Mouse (Mus musculus) lung, embryonic 14.5 days (tissue): ENCODE measurements around the gene Syce1l. TPM values are rescaled to one million over a fixed set of nuclear protein-coding genes. Genes with fewer than 3 reads are reported as not detected.

Experiments
- ATAC-seq: fragments of 200-750 bp; cut with Nextera tagmentation; 2 replicates; pipeline ENCODE4 v1.8.0; 2017; ENCODE audit warnings: mild to moderate bottlenecking, moderate TSS enrichment, moderate library complexity; ENCODE audit not compliant: insufficient read depth
- DNase-seq: peaks from one replicate; pipeline ENCODE4 v3.0.0-alpha.2; 2015
- H3K27ac ChIP-seq: fragments of 300-500 bp; sonication (generic); 2 replicates; pipeline ENCODE4 v1.5.1; 2014; ENCODE audit warnings: low read depth, mild to moderate bottlenecking, moderate library complexity
- H3K27me3 ChIP-seq: fragments of 300-500 bp; sonication (generic); 2 replicates; pipeline ENCODE4 v1.6.1; 2014; ENCODE audit warnings: low read length, control low read depth; ENCODE audit not compliant: insufficient read depth
- H3K36me3 ChIP-seq: fragments of 300-500 bp; sonication (generic); 2 replicates; pipeline ENCODE4 v1.6.1; 2014; ENCODE audit warnings: control low read depth; ENCODE audit not compliant: insufficient read depth
- H3K4me1 ChIP-seq: fragments of 300-500 bp; sonication (generic); 2 replicates; pipeline ENCODE4 v1.6.1; 2014; ENCODE audit warnings: antibody characterized with exemption, control low read depth; ENCODE audit not compliant: insufficient read depth
- H3K4me2 ChIP-seq: fragments of 300-500 bp; sonication (generic); 2 replicates; pipeline ENCODE4 v1.6.1; 2014; ENCODE audit warnings: mild to moderate bottlenecking
- H3K4me3 ChIP-seq: fragments of 300-500 bp; sonication (generic); 2 replicates; pipeline ENCODE4 v1.5.1; 2014; ENCODE audit warnings: low read depth, low read length
- H3K9ac ChIP-seq: fragments of 300-500 bp; sonication (generic); 2 replicates; pipeline ENCODE4 v1.6.1; 2014
- H3K9me3 ChIP-seq: fragments of 300-500 bp; sonication (generic); 2 replicates; pipeline ENCODE4 v1.6.1; 2016; ENCODE audit warnings: low read depth, low read length, control low read depth
- CTCF ChIP-seq: IDR thresholded peaks from 2 replicates; pipeline ENCODE4 v1.5.1; 2016; ENCODE audit warnings: antibody characterized with exemption, low read depth
- WGBS: fragments of 180-500 bp; shearing (Covaris S2); extraction: QIAGEN DNeasy Blood & Tissue Kit; methylation state at CpG from one replicate; pipeline ENCODE4 v1.1.7; 2014; 5-methylcytosine and 5-hydroxymethylcytosine counted together
- polyA plus RNA-seq: library from polyadenylated mRNA; unstranded; fragments of >200 nt; fragmentation: Nextera tagmentation; extraction: Ambion mirVana; gene quantifications from 2 replicates; pipeline ENCODE4 v1.2.1, GENCODE M21; 2014

Syce1l gene
- polyA plus RNA-seq, 1 experiment from 2014 or later: not detected

- Histone ChIP-seq H3K4me3 (no peak overlapping the region), H3K36me3 (peaks cover 32% of the 10 kb centered on the region), H3K27ac (no peak overlapping the region), H3K4me2 (no peak overlapping the region), H3K4me1 (no peaks in the 10 kb centered on the region), H3K9ac (no peak overlapping the region), H3K27me3 (no peaks in the 10 kb centered on the region), H3K9me3 (no peaks in the 10 kb centered on the region)
- 72% methylated on average over 8 of the region's 8 CpGs for WGBS
- no peak for DNase-seq
- no peak for TF ChIP-seq CTCF
- ATAC-seq: no peak
These were observed 2.7 kb upstream of the Syce1l start for GRCm38 (mm10) chr8:113640357-113640756.

- H3K4me2 ChIP-seq: no peak overlapping the region
- WGBS: 77% methylated on average over 8 of the region's 8 CpGs
- no peak overlapping the region for H3K4me3 ChIP-seq
- H3K36me3 ChIP-seq: peaks cover 28% of the 10 kb centered on the region
- no peak overlapping the region for H3K9ac ChIP-seq
- H3K9me3 ChIP-seq: no peaks in the 10 kb centered on the region
- no peak for TF ChIP-seq CTCF
- H3K27me3 ChIP-seq: no peaks in the 10 kb centered on the region
- H3K4me1 ChIP-seq: no peaks in the 10 kb centered on the region
- ATAC-seq (no peak), DNase-seq (peak; percentile 45)
- H3K27ac ChIP-seq: no peak overlapping the region
These were observed 632 bp downstream of the Syce1l start for GRCm38 (mm10) chr8:113643479-113644210.

GRCm38 (mm10) chr8:113645220-113645619, 2.2 kb downstream of the Syce1l start:
- no peak for ATAC-seq

DNA sequence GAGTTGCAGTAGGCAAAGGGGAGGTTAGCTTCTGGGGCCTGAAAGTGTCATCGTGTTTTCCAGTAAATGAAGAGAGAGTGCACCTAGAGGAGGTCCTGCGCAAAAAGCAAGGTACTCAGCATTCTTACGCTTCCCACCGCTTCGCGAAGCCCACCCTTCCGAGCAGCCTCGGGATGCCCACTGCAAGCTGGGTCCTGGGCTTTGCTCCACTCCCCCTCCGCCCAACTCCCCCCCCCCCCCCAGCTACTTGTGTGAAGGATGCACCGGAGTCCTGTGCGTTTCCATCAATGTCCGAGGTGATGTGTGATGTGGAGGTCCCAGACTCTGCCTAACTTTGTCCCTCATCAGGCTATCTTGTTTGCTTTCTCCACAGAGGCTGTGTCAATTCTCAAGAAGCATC, 9.4 kb downstream of the Syce1l start:
- Histone ChIP-seq H3K4me3 (no peak overlapping the region), H3K4me2 (no peak overlapping the region), H3K9me3 (no peaks in the 10 kb centered on the region), H3K4me1 (no peaks in the 10 kb centered on the region), H3K27ac (no peak overlapping the region), H3K9ac (no peak overlapping the region), H3K36me3 (no peaks in the 10 kb centered on the region), H3K27me3 (no peaks in the 10 kb centered on the region)
- 75% methylated on average over 12 of the region's 12 CpGs for WGBS
- ATAC-seq (no peak), DNase-seq (no peak)
- no peak for TF ChIP-seq CTCF

More at GRCm38 (mm10) chr8:113645220-113645619, 2.2 kb downstream of the Syce1l start:
- Histone ChIP-seq H3K9ac (no peak overlapping the region), H3K9me3 (no peaks in the 10 kb centered on the region), H3K36me3 (peaks cover 18% of the 10 kb centered on the region; the same call in 1 of the 2 replicates), H3K27ac (no peak overlapping the region), H3K4me3 (no peak overlapping the region), H3K4me1 (no peaks in the 10 kb centered on the region), H3K27me3 (no peaks in the 10 kb centered on the region), H3K4me2 (no peak overlapping the region)
- no peak for DNase-seq
- no peak for TF ChIP-seq CTCF
- WGBS: 61% methylated on average over 5 of the region's 5 CpGs

DNA sequence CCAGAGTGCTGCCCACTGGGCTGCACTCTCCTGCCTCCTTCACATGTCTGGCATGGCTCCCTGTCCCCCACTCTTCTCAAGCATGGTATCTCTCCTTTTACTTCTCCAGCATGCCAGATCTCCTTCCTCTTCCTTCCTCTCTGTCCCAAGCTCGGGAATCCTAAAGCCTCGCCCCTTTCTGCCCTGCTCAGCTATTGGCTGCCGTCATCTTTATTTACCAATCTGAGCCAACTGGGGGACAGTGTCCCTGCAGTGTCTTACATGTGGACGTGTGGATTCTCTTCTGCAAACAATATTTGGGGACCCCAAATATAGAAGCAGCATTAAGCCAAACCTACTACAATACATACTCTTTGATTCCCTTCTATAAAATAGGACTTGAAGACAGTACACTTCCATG, 10.1 kb downstream of the Syce1l start:
- no peak for DNase-seq
- no peaks in the 10 kb centered on the region for H3K4me1 ChIP-seq
- H3K9me3 ChIP-seq: no peaks in the 10 kb centered on the region
- WGBS: 43% methylated on average over 4 of the region's 4 CpGs
- no peak for TF ChIP-seq CTCF
- no peaks in the 10 kb centered on the region for H3K27me3 ChIP-seq
- H3K9ac ChIP-seq: no peak overlapping the region
- H3K27ac ChIP-seq: no peak overlapping the region
- H3K36me3 ChIP-seq: no peaks in the 10 kb centered on the region
- no peak overlapping the region for H3K4me3 ChIP-seq
- no peak overlapping the region for H3K4me2 ChIP-seq
- ATAC-seq: peak; percentile 58; the same call in 1 of the 2 replicates

DNA sequence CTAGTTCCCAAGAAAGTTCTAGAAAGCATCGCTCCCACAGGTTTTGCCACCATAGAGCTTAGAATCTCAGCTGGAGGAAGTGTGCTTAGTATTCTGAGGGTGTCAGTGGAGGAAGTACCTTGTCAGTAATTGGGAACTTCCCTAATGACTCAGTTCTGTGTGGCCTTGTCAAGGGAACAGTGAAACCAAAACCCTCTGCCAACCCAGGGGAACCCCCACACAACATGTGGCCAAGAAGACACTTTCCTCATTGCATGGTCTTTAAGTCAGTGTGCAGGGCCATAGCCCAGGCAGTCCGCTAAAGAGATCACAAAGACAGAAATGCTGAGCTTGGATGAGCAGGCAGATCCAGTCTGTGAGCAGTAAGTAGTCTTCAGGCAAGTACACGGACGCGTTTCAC, 13.1 kb downstream of the Syce1l start:
- Histone ChIP-seq H3K4me3 (no peak overlapping the region), H3K9me3 (no peaks in the 10 kb centered on the region), H3K36me3 (no peaks in the 10 kb centered on the region), H3K9ac (no peak overlapping the region), H3K27me3 (no peaks in the 10 kb centered on the region), H3K27ac (no peak overlapping the region), H3K4me1 (no peaks in the 10 kb centered on the region), H3K4me2 (no peak overlapping the region)
- no peak for TF ChIP-seq CTCF
- ATAC-seq (no peak), DNase-seq (no peak)
- WGBS: 86% methylated on average over 5 of the region's 5 CpGs

GRCm38 (mm10) chr8:113656681-113657298, 13.8 kb downstream of the Syce1l start:
- no peaks in the 10 kb centered on the region for H3K27me3 ChIP-seq
- H3K4me2 ChIP-seq: no peak overlapping the region
- H3K36me3 ChIP-seq: no peaks in the 10 kb centered on the region
- H3K9me3 ChIP-seq: no peaks in the 10 kb centered on the region
- ATAC-seq (no peak), DNase-seq (no peak)
- H3K27ac ChIP-seq: no peak overlapping the region
- H3K4me1 ChIP-seq: no peaks in the 10 kb centered on the region
- TF ChIP-seq CTCF: no peak
- H3K9ac ChIP-seq: no peak overlapping the region
- H3K4me3 ChIP-seq: no peak overlapping the region
- 80% methylated on average over 11 of the region's 11 CpGs for WGBS
